Mouse (Mus musculus) limb, embryonic 10.5 days (tissue): ENCODE data around the gene Ptk7. TPM values are rescaled to one million over a fixed set of nuclear protein-coding genes. Genes with fewer than 3 reads are reported as not detected.
A peak's percentile ranks its signal among the peaks of the same experiment; 100 is the strongest.
"Not testable (repeated sequence)": the region's sequence is repeated elsewhere in the genome, so short reads cannot be mapped to it uniquely, and the experiment has no call there.

ENCODE experiments used
- DNase-seq: peaks from one replicate; pipeline ENCODE4 v3.0.0-alpha.2; 2017; ENCODE audit warnings: low spot score
- H3K27ac ChIP-seq: fragments of 300-500 bp; sonication (generic); 2 replicates; pipeline ENCODE4 v1.5.1; 2016; ENCODE audit warnings: mild to moderate bottlenecking
- H3K27me3 ChIP-seq: fragments of 300-500 bp; sonication (generic); 2 replicates; pipeline ENCODE4 v1.6.1; 2016; ENCODE audit warnings: low read depth, mild to moderate bottlenecking; ENCODE audit not compliant: poor library complexity, severe bottlenecking
- H3K36me3 ChIP-seq: fragments of 300-500 bp; sonication (generic); 2 replicates; pipeline ENCODE4 v1.6.1; 2016; ENCODE audit warnings: mild to moderate bottlenecking, moderate library complexity
- H3K4me1 ChIP-seq: fragments of 300-500 bp; sonication (generic); 2 replicates; pipeline ENCODE4 v1.6.1; 2016
- H3K4me3 ChIP-seq: fragments of 300-500 bp; sonication (generic); 2 replicates; pipeline ENCODE4 v1.5.1; 2016; ENCODE audit warnings: mild to moderate bottlenecking, moderate library complexity
- H3K9me3 ChIP-seq: fragments of 300-500 bp; sonication (generic); replicated peaks from 2 replicates; pipeline ENCODE4 v1.6.1; 2016; ENCODE audit warnings: mild to moderate bottlenecking
- WGBS: fragments of 180-500 bp; shearing (Covaris S2); methylation state at CpG from one replicate; pipeline ENCODE4 v1.1.7; 2016; 5-methylcytosine and 5-hydroxymethylcytosine counted together
- polyA plus RNA-seq: library from polyadenylated mRNA; unstranded; fragments of >200 nt; fragmentation: Nextera tagmentation; extraction: Ambion mirVana; gene quantifications from 2 replicates; pipeline ENCODE4 v1.2.1, GENCODE M21; 2016

The Ptk7 gene
- polyA plus RNA-seq, 1 experiment from 2014 or later: 142 TPM

- Histone ChIP-seq H3K4me1 (peaks cover 15% of the 10 kb centered on the region), H3K36me3 (peaks cover 70% of the 10 kb centered on the region), H3K27ac (0 out of 2 replicates have a peak overlapping the region, but pooled peaks have one; percentile 15), H3K4me3 (no peak overlapping the region), H3K9me3 (no peaks in the 10 kb centered on the region), H3K27me3 (no peaks in the 10 kb centered on the region)
- WGBS: 93% methylated on average over 4 of the region's 4 CpGs
- DNase-seq: no peak
Measured at GRCm38 (mm10) chr17:46593124-46593523, 36.2 kb downstream of the Ptk7 start.

- no peak for DNase-seq
- Histone ChIP-seq H3K27me3 (no peaks in the 10 kb centered on the region), H3K4me3 (no peak overlapping the region), H3K4me1 (peaks cover 15% of the 10 kb centered on the region), H3K36me3 (peaks cover 70% of the 10 kb centered on the region), H3K27ac (no peak overlapping the region; the same call in 1 of the 2 replicates), H3K9me3 (no peaks in the 10 kb centered on the region)
- 92% methylated on average over 19 of the region's 19 CpGs for WGBS
Measured at GRCm38 (mm10) chr17:46591406-46591805, 37.9 kb downstream of the Ptk7 start.

GRCm38 (mm10) chr17:46590439-46590838 is 38.9 kb downstream of the Ptk7 start:
- H3K36me3 ChIP-seq: peaks cover 79% of the 10 kb centered on the region

GRCm38 (mm10) chr17:46589635-46590314 is 39.5 kb downstream of the Ptk7 start:
- H3K4me3 ChIP-seq: no peak overlapping the region
- DNase-seq: no peak
- no peak overlapping the region; the same call in 1 of the 2 replicates for H3K27ac ChIP-seq
- peaks cover 6% of the 10 kb centered on the region for H3K4me1 ChIP-seq
- no peaks in the 10 kb centered on the region for H3K9me3 ChIP-seq
- peaks cover 86% of the 10 kb centered on the region for H3K36me3 ChIP-seq
- H3K27me3 ChIP-seq: no peaks in the 10 kb centered on the region
- WGBS: 94% methylated on average over 16 of the region's 16 CpGs

More at GRCm38 (mm10) chr17:46590439-46590838, 38.9 kb downstream of the Ptk7 start:
- WGBS: 92% methylated on average over 7 of the region's 7 CpGs
- Histone ChIP-seq H3K4me3 (no peak overlapping the region), H3K9me3 (no peaks in the 10 kb centered on the region), H3K4me1 (peaks cover 12% of the 10 kb centered on the region), H3K27me3 (no peaks in the 10 kb centered on the region), H3K27ac (no peak overlapping the region; the same call in 1 of the 2 replicates)
- DNase-seq: no peak

- no peaks in the 10 kb centered on the region for H3K9me3 ChIP-seq
- H3K27me3 ChIP-seq: no peaks in the 10 kb centered on the region
- H3K36me3 ChIP-seq: peaks cover 90% of the 10 kb centered on the region
- no peak overlapping the region for H3K4me3 ChIP-seq
- no peaks in the 10 kb centered on the region for H3K4me1 ChIP-seq
- no peak overlapping the region for H3K27ac ChIP-seq
- 95% methylated on average over 6 of the region's 6 CpGs for WGBS
- DNase-seq: no peak
Measured at GRCm38 (mm10) chr17:46588913-46589312, 40.4 kb downstream of the Ptk7 start.

- WGBS: 91% methylated on average over 9 of the region's 9 CpGs
- no peak for DNase-seq
- no peaks in the 10 kb centered on the region for H3K4me1 ChIP-seq
- H3K9me3 ChIP-seq: no peaks in the 10 kb centered on the region
- H3K27ac ChIP-seq: no peak overlapping the region
- no peaks in the 10 kb centered on the region for H3K27me3 ChIP-seq
- no peak overlapping the region for H3K4me3 ChIP-seq
- peaks cover 91% of the 10 kb centered on the region for H3K36me3 ChIP-seq
Measured at GRCm38 (mm10) chr17:46588173-46588572, 41.1 kb downstream of the Ptk7 start.

- 95% methylated on average over 8 of the region's 8 CpGs for WGBS
- Histone ChIP-seq H3K36me3 (peaks cover 92% of the 10 kb centered on the region), H3K4me3 (no peak overlapping the region), H3K27me3 (no peaks in the 10 kb centered on the region), H3K27ac (no peak overlapping the region), H3K4me1 (no peaks in the 10 kb centered on the region), H3K9me3 (no peaks in the 10 kb centered on the region)
- no peak for DNase-seq
Measured at GRCm38 (mm10) chr17:46586327-46586726, 43.0 kb downstream of the Ptk7 start.

- no peak for DNase-seq
- H3K27ac ChIP-seq: no peak overlapping the region
- H3K4me1 ChIP-seq: no peaks in the 10 kb centered on the region
- H3K36me3 ChIP-seq: peaks cover 92% of the 10 kb centered on the region
- WGBS: 79% methylated on average over 5 of the region's 5 CpGs
- no peaks in the 10 kb centered on the region for H3K9me3 ChIP-seq
- no peak overlapping the region for H3K4me3 ChIP-seq
- H3K27me3 ChIP-seq: no peaks in the 10 kb centered on the region
Measured at GRCm38 (mm10) chr17:46578650-46579049, 50.7 kb downstream of the Ptk7 start.

GRCm38 (mm10) chr17:46576070-46576469 is 53.2 kb downstream of the Ptk7 start:
- Histone ChIP-seq H3K4me1 (no peaks in the 10 kb centered on the region), H3K4me3 (no peak overlapping the region), H3K27ac (no peak overlapping the region), H3K27me3 (no peaks in the 10 kb centered on the region), H3K9me3 (no peaks in the 10 kb centered on the region), H3K36me3 (peaks cover 96% of the 10 kb centered on the region)
- WGBS: 91% methylated on average over 13 of the region's 13 CpGs
- DNase-seq: no peak

- WGBS: 93% methylated on average over 7 of the region's 7 CpGs
- DNase-seq: no peak
- Histone ChIP-seq H3K27me3 (no peaks in the 10 kb centered on the region), H3K27ac (no peak overlapping the region), H3K9me3 (no peaks in the 10 kb centered on the region), H3K4me3 (no peak overlapping the region), H3K36me3 (peaks cover 96% of the 10 kb centered on the region), H3K4me1 (no peaks in the 10 kb centered on the region)
Measured at GRCm38 (mm10) chr17:46574535-46574934, 54.8 kb downstream of the Ptk7 start.

GRCm38 (mm10) chr17:46571005-46571404 is 58.3 kb downstream of the Ptk7 start:
- 92% methylated on average over 11 of the region's 11 CpGs for WGBS
- DNase-seq: no peak
- no peaks in the 10 kb centered on the region for H3K9me3 ChIP-seq
- no peaks in the 10 kb centered on the region for H3K4me1 ChIP-seq
- no peak overlapping the region for H3K4me3 ChIP-seq
- no peaks in the 10 kb centered on the region for H3K27me3 ChIP-seq
- H3K36me3 ChIP-seq: peaks cover 97% of the 10 kb centered on the region
- H3K27ac ChIP-seq: no peak overlapping the region

GRCm38 (mm10) chr17:46559146-46559545 is 70.2 kb downstream of the Ptk7 start:
- no peak for DNase-seq
- no peaks in the 10 kb centered on the region for H3K27me3 ChIP-seq
- no peak overlapping the region for H3K4me3 ChIP-seq
- H3K36me3 ChIP-seq: peaks cover 15% of the 10 kb centered on the region
- no peaks in the 10 kb centered on the region for H3K9me3 ChIP-seq
- 97% methylated on average over 6 of the region's 6 CpGs for WGBS
- no peak overlapping the region for H3K27ac ChIP-seq
- peaks cover 30% of the 10 kb centered on the region for H3K4me1 ChIP-seq

GRCm38 (mm10) chr17:46558151-46558550 is 71.2 kb downstream of the Ptk7 start:
- H3K9me3 ChIP-seq: no peaks in the 10 kb centered on the region
- no peaks in the 10 kb centered on the region for H3K27me3 ChIP-seq
- peaks cover 5% of the 10 kb centered on the region; the same call in 1 of the 2 replicates for H3K36me3 ChIP-seq
- H3K27ac ChIP-seq: no peak overlapping the region
- H3K4me1 ChIP-seq: peaks cover 40% of the 10 kb centered on the region
- no peak for DNase-seq
- H3K4me3 ChIP-seq: no peak overlapping the region
- WGBS: 85% methylated on average over 5 of the region's 5 CpGs

GRCm38 (mm10) chr17:46557321-46557720 is 72.0 kb downstream of the Ptk7 start:
- not testable (repeated sequence) for H3K4me3 ChIP-seq

More at GRCm38 (mm10) chr17:46557321-46557720, 72.0 kb downstream of the Ptk7 start:
- not testable (repeated sequence) for H3K36me3 ChIP-seq, DNase-seq, H3K27me3 ChIP-seq, H3K9me3 ChIP-seq
- Histone ChIP-seq H3K4me1 (peaks cover 48% of the 10 kb centered on the region), H3K27ac (peak overlapping the region; percentile 100)
